Mouse (Mus musculus) CH12F3 (cell line): ENCODE data around the gene Srrm4.
"Not testable (repeated sequence)": the region's sequence is repeated elsewhere in the genome, so short reads cannot be mapped to it uniquely, and the experiment has no call there.

Experiments used
- in situ Hi-C: fragments of 300-500 bp; cut with MboI; formaldehyde crosslinking; loops from 2 replicates; pipeline ENCODE4 v1.14.3; 2020; ENCODE audit warnings: low sequenced_read_pairs

The Srrm4 gene

DNA sequence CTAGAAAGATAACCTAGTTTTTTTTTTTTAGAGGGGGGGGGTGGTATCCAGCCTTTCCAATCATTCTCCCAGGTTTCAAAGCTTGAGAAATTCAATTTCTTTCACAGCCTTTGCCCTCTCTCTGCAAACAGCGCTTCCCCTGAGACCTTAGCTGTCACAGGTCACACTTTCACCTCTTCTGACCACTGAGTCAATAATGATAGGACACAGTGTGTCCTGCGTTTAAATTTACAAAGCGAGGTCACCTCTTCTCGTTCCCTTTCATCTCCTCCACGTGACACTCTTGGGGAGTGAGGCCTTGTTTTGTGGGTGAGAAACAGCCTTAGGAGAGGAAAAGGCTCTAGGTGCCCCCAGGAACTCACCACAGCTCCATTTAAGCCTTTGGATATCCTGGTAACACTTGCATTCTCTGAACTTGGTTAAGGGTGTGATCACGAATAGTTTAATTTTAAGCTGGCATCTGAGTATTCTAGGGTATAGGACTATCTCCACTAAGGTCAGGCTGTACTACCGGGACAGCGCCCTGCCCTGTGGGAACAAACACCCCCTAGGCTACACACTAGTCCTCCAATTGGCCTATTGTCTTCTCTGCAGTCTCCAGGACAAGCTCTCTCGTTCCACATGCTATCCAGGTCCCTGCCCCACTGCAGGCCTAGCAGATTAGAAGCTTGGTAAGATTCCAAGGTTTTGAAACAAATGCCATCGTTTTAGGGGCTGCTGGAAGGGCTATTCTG lies 145.8 kb downstream of the Srrm4 start:
- in situ Hi-C loops, result no loop called here

DNA sequence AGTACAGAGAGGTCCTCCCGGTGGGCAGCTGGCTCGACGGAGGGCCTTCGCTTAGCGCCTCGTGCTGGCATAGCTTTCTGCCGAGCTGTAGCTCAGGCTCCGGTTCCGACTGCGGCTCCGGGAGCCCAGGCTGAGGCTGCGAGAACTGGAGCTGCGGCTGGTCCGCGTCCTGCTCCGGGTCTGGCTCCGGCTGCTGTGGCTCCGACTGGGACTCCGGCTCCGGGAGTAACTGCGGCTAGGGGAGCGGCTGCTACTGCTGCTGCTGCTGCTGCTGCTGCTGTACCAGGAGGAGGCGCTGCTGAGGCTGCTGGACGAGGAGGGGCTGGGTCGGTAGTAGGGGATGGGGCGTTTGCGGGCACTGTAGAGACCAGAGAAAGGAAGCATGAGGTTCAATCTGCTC lies 147.1 kb downstream of the Srrm4 start:
- in situ Hi-C loops, result no loop called here

DNA sequence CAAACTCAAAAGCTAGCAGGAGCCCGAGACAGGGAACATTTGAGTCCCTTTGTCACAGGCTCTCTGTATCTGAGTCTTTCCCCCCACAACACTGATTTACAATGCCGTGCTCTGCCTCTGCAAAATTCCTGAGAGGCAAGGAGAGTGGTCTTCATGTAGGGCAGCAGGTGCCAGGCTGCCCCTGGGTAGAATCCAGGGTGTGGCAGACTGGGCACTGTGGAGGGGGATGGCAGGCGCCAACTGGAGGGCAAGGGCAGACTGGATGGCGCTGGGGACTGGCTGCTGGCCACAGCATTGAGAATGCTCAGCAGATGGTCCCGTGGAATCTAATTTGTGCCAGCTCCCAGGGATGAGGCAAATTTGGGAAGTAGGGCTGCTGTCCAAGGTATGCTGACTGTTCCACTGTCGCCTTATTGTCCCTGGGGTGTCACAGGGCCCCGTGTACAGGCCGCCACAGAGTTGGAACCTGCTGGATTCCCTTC lies 148.1 kb downstream of the Srrm4 start:
- in situ Hi-C loops, result no loop called here

DNA sequence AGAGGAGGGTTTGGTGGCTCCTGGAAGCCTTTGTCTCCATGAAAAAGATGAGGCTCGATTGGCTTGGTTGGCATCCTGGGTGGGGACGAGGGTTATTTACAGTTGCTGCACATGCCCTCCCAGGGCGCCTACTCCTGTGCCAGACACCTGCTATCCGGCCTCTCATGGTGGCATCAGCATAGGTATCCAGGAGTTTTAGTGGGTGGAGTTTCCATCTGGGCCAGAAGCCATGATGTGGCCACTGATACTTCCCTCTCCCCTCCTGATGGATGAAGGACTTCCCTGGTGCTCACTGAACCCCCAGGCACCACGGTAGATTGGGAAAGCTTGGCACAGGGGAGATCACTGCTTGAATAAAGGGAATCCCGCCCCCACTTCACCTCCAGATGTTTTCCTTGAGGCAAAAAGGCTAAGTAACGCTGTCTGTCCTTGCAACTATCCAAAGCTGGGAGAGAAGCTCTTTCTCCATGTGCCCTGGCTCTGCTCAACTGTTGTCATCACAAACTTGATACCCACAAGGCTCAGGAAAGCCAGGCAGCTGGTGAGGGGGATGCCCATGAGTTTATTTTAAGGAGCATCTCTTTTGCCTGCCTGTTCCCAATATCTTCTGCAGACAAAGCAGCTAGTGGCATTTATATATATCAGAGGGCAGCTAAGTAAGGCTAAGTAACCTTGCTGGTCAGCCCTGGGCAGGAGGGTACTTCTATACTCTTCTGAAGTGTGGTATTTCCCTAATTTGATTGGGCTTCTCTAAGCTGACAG lies 148.7 kb downstream of the Srrm4 start:
- in situ Hi-C loops, result no loop called here

DNA sequence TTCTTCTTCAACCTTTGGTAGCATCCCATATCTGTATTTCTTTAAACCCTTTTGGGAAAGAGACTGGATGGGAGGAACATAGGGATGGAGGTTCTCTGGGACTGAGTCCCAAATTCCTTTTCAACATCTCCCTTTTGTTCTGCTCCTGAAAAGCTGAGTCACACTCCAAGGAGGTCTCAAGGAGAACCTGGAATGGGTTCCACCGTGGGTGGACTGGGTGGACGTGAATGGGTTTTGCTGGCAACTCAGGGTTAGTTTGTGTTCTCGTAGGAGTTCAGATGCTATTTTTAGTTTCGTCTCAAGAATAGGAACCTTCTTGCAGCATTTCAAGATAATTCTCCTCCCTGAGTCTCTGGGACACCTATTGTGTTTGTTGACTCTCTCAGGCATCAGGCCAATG lies 151.4 kb downstream of the Srrm4 start:
- in situ Hi-C loops, result no loop called here

DNA sequence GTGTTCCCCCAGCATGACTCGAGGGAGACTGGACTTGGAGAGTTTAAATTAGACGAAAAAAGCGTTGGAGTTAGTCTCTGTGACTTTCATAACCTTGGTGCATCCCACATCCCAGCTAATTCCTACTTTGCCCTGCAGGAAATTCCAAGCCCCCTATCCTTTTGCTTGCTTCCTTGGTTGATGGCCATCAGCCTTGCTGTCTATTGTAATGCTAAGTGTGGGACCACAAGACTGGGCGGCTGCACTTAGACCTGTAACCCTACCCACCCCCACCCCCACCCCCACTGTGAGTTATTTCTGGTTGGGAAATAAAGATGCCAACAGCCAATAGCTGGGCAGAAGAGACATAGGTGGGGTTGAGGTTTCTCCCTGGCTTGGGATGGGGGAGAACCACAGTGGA lies 153.3 kb downstream of the Srrm4 start:
- in situ Hi-C loops, result no loop called here

DNA sequence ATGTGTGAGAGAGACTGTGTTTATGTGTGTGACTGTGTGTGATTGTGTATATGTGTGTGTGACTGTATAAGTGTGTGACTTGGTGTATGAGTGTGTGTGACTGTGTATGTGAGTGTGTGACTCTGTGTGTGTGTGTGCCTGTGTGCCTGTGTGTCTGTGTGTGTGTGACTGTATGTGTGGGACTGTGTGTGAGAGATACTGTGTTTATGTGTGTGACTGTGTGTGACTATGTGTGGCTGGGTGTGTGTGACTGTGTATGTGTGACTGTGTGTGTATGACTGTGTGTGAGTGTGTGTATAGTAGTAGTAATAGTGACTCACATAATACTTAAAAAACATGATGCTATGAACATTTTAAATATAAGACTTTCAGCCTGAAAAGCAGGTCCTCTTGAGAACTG lies 155.5 kb downstream of the Srrm4 start:
- in situ Hi-C loops, result no loop called here

DNA sequence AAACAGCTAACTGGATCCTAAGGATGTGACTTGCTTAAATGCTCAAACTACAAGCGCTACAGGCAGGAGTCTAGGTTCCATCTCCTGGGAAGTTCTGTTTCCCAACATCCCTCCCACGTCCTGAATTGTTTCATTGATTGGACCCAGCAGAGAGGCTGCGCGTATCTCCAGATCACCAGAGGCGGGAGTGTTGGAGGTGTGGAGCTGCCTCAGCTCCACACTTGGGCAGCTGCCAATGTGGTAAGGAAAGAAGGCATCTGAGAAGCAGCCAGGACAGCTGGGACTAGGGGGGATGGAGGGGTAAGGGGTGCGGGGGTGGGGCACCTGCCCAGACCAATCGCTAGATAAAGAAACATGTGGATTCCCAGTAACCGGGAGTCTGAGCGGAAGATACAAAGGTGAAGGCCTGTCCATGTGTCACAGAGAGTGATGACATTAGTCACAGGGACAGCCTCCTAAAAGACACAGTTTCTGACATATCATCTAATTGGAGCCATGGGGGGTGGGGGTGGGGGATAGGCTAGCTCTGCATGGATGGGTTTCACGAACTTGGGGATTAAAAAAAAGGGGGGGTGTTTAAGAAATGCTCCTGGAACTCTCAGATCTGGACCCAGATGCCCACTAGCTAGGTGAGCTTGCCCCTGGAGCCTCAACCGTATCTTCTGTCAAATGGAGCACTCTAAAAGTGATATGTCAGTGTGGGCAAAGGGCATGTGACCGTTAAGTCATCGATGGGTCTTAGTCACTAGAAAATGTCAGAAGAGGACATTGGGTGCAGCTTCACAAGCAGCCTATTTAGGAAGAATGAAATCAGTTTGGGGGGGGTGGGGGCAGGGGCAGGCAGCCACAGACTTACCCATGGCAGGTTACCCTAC lies 156.4 kb downstream of the Srrm4 start:
- in situ Hi-C loops, result no loop called here

DNA sequence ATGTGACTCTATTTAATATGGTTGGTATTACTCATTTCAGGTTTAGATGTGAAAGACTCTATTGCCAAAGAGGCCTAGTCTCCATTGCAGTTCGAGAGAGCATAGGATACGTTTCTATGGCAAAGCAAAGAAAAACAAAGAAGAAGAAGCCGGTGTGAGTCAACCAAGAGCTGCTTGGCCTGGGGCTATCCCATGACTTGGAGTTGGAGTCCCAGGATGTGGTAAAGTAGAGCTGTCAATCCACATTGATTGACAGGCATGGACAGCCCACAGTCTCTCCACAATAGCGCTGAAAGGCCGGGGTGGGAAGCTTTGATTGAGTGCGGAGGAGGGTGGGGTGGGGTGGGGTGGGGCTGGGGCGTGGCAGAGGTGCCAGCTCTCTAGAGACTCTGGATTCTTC lies 158.7 kb downstream of the Srrm4 start:
- in situ Hi-C loops, result no loop called here

DNA sequence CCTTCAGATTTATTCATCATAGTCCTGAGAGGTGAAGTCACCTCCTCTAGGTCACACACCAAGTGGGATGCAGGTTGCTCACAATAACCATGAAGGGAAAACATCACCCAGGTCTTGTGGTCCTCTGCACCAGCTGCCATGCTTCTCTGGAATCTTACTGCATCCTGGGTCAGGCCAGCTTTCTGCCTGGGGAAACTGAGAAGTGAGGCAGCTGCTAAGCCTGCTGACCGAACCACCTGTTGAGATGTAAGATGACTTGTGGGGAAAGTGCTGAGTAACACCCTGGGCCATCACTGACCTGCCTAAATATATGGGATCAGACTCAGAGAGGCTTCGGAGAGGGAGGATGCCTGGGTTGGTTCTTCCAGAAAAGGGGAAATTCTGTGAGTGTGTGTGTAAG lies 164.9 kb downstream of the Srrm4 start:
- in situ Hi-C loops, result no loop called here

DNA sequence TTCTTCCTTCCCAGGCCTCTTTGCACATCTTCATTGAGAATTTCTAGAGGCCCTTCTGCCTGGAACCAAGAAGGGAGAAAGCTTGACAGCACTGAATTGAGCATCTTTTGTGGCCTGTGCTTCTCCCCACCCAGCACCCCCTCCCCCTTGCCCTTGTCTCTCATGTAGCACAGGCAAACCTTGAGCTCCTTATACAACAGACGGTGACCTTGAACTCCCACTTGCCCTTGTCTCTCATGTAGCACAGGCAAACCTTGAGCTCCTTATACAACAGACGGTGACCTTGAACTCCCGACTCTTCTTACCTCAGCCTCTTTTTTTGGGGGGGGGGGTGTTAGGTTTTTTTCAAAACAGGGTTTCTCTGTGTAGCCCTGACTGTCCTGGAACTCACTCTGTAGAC lies 165.9 kb downstream of the Srrm4 start:
- in situ Hi-C loops, result not testable (repeated sequence)

DNA sequence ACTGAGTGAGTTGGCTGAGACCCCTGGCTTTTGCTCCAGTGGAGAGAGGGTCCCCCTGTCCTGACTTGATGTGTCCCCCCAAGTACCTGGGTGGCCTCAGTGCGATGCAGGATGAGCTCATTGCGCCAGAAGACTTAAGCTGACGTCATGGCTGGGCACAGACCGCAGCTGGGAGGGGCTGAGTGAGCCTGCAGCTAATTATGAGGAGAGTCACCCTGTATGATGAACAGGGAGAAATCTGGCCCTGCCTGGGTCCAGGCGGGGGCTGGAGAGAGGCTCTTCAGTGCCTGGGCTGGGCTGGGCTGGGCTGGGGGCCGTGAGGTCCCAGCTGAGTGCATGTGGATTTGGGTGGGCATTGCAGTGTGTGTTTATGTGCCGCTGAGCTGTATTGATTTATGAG lies 166.3 kb downstream of the Srrm4 start:
- in situ Hi-C loops, result no loop called here

DNA sequence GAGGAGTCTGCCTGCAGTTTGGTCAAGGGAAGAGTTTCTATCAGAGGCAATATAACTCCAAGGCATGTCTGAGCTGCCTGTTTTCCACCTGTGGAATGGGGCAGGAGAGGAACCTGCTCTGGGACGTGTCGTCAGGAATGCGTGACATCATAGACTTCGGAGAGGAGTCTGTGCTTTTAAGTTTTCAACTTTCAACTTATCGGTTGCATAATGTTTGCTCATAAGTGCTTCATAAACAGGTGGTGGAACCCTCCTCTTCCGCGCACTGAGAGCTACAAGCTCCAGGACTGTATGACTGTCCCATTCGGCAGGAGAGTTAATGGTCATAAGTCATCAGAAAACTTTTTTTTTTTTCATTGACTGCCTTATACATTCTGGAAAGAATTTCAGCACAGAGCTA lies 167.9 kb downstream of the Srrm4 start:
- in situ Hi-C loops, result no loop called here

DNA sequence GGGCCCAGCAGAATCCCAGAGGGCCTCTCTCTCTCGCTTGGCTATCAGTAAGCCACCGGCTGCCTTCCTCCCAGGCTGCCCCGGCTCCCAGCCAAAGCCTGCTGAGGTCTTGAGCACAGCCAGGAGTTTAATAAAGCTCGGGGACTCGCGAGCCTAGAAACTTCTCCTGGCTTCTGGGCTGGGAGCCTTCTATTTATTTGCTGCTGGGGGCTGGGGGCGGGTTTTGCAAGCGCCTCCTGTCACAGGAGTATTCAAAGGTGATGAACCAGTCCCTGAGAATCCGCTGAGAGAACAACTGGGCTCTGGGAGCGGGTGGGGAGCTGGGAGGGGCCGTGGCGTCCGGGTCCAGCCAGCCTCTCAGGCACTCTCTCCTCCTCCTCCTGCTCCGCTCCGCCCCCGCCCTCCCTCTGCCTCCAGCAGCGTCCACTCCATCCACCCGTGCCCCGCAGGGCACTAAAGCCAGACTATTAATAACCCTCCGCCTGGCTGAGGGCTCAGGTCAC lies 168.9 kb downstream of the Srrm4 start, which contains the start of gene Hspb8:
Gene Hspb8 (minus strand): TSS at position 166 of the 503 bp plus-strand sequence.
- in situ Hi-C loops, result no loop called here

DNA sequence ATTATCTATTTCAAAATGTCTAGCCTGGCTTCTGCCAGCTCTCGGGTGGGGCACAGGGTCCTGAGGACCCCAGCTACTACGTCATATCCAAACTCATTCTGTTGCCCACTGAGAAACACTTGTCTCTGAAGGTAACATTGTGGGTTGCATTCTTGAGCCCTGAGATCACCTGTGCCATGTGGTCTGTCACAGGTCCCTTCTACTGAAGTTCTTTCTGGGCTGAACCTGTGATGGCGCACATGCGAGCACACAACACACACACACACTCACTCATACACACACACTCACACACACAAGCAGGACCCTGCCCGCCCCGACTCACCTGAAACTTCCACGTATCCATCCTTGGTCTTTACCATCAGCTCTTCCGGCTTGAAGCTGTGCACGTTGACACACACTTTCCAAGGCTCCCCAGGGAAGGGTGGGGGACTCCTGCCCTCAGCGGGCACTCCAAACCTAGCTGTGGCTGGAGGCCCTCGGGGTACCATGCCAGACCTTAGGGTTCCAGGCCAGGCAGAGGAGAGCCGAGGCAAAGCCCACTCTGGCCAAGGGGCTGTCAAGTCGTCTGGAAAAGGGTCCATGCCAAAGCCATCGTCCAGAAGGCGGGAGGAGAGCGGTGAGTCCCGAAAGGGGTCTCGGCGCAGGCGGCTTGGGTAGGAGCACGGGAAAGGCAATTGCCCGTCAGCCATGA lies 169.7 kb downstream of the Srrm4 start:
- in situ Hi-C loops, result no loop called here

DNA sequence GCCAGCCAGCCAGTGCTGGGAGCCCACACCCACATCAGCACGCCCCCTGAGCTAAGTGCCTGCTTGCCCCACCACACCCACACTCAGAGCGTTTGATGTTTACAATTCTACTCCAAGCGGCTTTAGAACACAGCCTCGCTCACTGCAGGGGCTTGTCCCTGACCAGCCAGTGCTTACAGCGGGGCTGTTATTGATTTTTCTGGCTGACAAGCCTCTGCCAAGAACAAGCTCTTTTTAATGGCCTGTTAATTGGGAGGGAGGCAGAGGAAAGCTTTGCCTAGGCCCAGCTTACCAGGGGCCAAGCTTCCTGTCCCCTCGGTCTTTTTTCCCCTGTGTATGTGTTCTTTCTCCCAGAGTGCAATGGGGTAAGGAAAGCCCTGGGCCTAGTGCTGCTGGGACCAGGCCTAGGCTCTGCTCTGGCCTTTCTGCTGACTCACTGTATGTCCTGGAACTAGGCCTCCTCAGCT lies 170.8 kb downstream of the Srrm4 start:
- in situ Hi-C loops, result no loop called here

DNA sequence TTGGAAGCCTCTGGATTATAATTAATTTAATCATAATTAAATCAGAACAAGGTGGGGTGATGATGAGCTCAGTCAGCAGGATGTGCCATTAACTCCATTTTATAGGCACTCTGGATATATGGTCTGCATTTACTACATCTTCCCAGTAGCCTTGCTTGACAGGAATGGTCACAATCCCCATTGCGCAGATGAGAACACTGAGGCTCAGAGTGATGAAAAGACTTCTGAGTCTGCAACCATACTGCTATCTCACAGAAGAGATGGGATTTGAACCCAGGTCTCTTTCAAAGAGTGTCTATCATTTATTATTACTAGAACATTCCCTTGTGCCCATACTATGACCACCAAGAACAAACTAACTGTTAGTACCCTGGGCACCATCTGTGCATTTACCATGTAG lies 171.4 kb downstream of the Srrm4 start:
- in situ Hi-C loops, result no loop called here

DNA sequence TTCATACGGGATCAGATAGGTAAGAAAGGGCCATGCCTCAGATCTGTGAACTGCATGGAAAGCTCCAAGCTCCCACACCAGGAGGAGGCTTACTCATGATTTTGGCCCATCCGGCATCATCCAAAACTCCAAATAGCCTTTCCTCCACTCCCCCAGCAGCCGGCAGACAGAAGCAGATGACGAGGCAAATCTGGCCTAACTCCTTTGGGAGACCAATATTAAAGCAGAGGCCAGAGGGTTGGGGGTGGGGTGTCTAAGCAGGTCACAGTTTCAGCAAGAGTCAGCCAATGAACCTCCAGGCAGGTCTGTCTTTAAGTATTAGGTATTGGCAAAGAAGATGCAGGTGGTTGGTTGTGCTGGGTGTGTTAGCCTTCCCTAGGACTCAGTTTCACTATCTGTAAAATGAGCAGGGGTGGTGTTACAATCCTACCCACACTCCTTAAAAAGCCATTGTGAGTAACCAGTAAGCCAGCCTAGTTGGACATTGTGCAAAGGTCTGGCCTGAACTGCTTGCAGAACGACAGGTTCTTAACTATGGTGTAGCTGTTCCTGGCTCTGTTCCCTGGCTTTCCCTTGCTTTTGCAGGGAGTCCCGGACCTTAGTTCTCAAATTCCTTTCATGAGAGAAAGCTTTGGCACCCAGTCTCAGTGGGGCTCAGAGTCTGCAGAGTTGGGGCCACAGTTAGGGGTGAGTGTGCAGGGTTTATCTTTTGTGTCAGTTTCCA lies 172.1 kb downstream of the Srrm4 start:
- in situ Hi-C loops, result no loop called here

DNA sequence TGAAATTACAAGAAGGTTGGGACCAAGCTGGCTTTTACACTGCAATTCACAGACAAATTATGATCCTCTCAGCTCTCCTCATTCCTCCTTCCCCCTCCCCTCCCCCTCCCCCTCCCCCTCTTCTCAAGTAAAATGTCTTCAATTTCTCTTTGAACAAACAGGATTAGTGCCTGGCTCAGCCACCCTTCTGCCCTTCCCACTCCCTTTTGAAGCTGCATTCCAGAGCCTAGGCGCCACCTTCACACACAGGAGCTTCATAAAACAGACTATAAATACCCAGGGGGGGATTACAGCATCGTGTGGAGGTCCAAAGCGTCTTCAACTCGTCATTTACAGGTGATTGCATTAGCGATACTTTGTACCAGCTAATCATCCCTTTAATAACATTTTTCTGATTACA lies 175.4 kb downstream of the Srrm4 start:
- in situ Hi-C loops, result no loop called here
